Mouse (Mus musculus): ENCODE results near the gene Kank3. TPM values are rescaled to one million over a fixed set of nuclear protein-coding genes. Genes with fewer than 3 reads are reported as not detected.

Gene Kank3
- total RNA-seq, 2 experiments from 2014 or later = 18.5 to 20.7 TPM

GRCm38 (mm10) chr17:33851331-33851730 is 41.0 kb downstream of the Kank3 start:
- DNase-seq = no peak

DNA sequence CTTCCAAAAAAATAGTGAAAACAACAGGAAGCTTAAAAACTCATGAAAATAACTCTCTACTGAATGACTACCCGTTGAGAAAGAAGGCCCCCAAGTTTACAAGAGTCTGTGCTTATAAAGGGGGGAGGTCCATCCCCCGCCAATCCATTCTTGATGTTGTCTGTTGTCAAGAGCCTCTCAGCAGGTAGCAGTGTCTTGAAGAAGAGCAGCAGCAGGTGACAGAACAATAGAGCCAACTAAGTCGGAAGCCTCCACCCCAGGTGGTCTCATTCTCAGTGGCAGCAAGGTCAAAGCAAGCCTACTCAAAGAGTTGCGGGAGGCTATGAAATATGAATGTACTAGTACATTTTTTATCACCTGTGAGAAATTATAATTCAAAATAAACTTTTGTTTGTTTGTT is 47.5 kb downstream of the Kank3 start:
- no peak for DNase-seq

DNA sequence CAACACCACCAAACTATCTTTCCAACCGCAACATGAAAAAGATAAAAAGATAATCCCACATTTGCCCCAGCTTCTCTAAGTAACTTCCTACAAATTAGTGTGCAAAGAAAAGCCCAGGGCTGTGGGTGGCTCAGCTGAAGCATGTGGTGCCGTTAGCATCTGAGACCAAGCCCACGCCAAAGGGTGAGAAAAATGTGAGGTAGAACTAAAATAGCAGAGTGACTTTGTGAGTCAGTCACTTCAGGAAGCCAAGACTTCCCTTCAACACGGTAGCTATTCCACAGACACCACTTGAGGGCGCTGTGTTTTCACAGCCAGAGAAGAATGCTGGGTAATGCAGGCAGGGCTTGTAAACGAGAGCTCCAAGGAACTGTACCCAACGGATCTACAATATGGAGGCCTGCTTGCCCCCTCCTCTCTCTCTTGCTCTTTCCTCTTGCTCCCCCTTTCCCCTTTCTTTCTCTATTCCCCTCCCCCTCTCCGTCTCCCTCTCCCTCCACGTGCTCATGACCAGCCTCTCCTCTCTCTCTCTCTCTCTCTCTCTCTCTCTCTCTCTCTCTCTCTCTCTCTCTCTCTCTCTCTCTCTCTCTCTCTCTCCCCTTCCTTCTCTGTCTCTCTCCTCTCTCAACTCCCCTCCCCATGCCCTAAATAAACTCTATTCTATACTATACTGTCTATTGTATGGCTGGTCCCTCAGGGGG is 55.2 kb downstream of the Kank3 start:
- DNase-seq = no peak

Other genes with a start within 250 kb of the Kank3 start
- 1 to 10 TPM; 6.0 to 6.6 TPM for gene Zfp414, start 181.4 kb upstream of the Kank3 start, total RNA-seq (2021)
- not detected for gene Pram1, start 172.5 kb upstream of the Kank3 start, total RNA-seq (2021)
- gene Hnrnpm, start 123.7 kb upstream of the Kank3 start, total RNA-seq (2021) = 10 to 100 TPM; 62.7 to 70.9 TPM
- 10 to 100 TPM; 89.8 to 90.4 TPM for gene March2, start 91.8 kb upstream of the Kank3 start, total RNA-seq (2021)
- gene Rab11b, start 50.0 kb upstream of the Kank3 start, total RNA-seq (2021) = 100 to 1,000 TPM; 125 to 136 TPM
- gene Angptl4, start 28.7 kb upstream of the Kank3 start, total RNA-seq (2021) = 10 to 100 TPM in 1 of 2 experiments, 1 to 10 TPM in 1; 8.1 to 13.3 TPM
- 100 to 1,000 TPM; 538 to 612 TPM for gene Rps28, start 14.0 kb downstream of the Kank3 start, total RNA-seq (2021)
- 100 to 1,000 TPM; 326 to 339 TPM for gene Ndufa7, start 14.1 kb downstream of the Kank3 start, total RNA-seq (2021)
- 10 to 100 TPM; 15.6 to 20.7 TPM for gene Cd320, start 32.6 kb downstream of the Kank3 start, total RNA-seq (2021)
- not detected for gene Gm7029, start 63.3 kb downstream of the Kank3 start, total RNA-seq (2021)
- 1 to 10 TPM in 1 of 2 experiments, under 1 TPM in 1; 0.95 to 1.0 TPM for gene Kifc1, start 80.1 kb downstream of the Kank3 start, total RNA-seq (2021)
- not detected for gene Platr17, start 94.6 kb downstream of the Kank3 start, total RNA-seq (2021)
- 10 to 100 TPM; 10.2 to 11.7 TPM for gene Daxx, start 98.9 kb downstream of the Kank3 start, total RNA-seq (2021)
- gene Tapbp, start 105.4 kb downstream of the Kank3 start, total RNA-seq (2021) = 10 to 100 TPM; 31.2 to 41.2 TPM
- 10 to 100 TPM; 11.1 to 11.3 TPM for gene Zbtb22, start 105.4 kb downstream of the Kank3 start, total RNA-seq (2021)
- gene Rgl2, start 119.0 kb downstream of the Kank3 start, total RNA-seq (2021) = 10 to 100 TPM; 27.3 to 28.5 TPM
- 10 to 100 TPM; 52.3 to 55.8 TPM for gene Pfdn6, start 129.8 kb downstream of the Kank3 start, total RNA-seq (2021)
- 10 to 100 TPM in 1 of 2 experiments, 1 to 10 TPM in 1; 9.7 to 11.6 TPM for gene Wdr46, start 130.1 kb downstream of the Kank3 start, total RNA-seq (2021)
- gene B3galt4, start 141.0 kb downstream of the Kank3 start, total RNA-seq (2021) = 1 to 10 TPM; 1.8 to 1.9 TPM
- 10 to 100 TPM; 27.2 to 28.8 TPM for gene Vps52, start 145.3 kb downstream of the Kank3 start, total RNA-seq (2021)
- 100 to 1,000 TPM; 330 to 347 TPM for gene Rps18, start 145.5 kb downstream of the Kank3 start, total RNA-seq (2021)
- gene H2-K1, start 189.8 kb downstream of the Kank3 start, total RNA-seq (2021) = 10 to 100 TPM; 22.8 to 48.2 TPM
- gene Ring1, start 214.2 kb downstream of the Kank3 start, total RNA-seq (2021) = 10 to 100 TPM; 10.1 to 12.3 TPM
- 10 to 100 TPM; 52.7 to 59.9 TPM for gene H2-Ke6, start 217.5 kb downstream of the Kank3 start, total RNA-seq (2021)
- 10 to 100 TPM; 41.5 to 45.7 TPM for gene Slc39a7, start 221.2 kb downstream of the Kank3 start, total RNA-seq (2021)
- 10 to 100 TPM; 34.9 to 36.3 TPM for gene Rxrb, start 221.3 kb downstream of the Kank3 start, total RNA-seq (2021)
- gene Col11a2, start 228.9 kb downstream of the Kank3 start, total RNA-seq (2021) = 10 to 100 TPM in 1 of 2 experiments, 1 to 10 TPM in 1; 6.5 to 16.7 TPM